Mouse (Mus musculus): ENCODE measurements around the gene Phpt1. TPM values are rescaled to one million over a fixed set of nuclear protein-coding genes. Genes with fewer than 3 reads are reported as not detected.
A peak's percentile ranks its signal among the peaks of the same experiment; 100 is the strongest.

Gene Phpt1
- 4.7 TPM in 1 of 2 replicates, not detected in the other for polyA plus RNA-seq (2012; ENCODE audit: insufficient read depth, low replicate concordance)

GRCm38 (mm10) chr2:25574579-25575431 lies at the start of gene Phpt1, which contains the start of gene Mamdc4:
TSS of gene Phpt1 (minus strand) at chr2:25575224.
TSS of gene Mamdc4 (minus strand) at chr2:25574845.
- peaks cover 11% of the 10 kb centered on the region for H3K36me3 ChIP-seq (replicated peaks; ENCODE audit: low read length)

GRCm38 (mm10) chr2:25621229-25622200 lies 46.5 kb upstream of the Phpt1 start, which contains the start of gene Tmem141:
TSS of gene Tmem141 (minus strand) at chr2:25622005.
- Histone ChIP-seq H3K4me3 (replicated peaks) (peak within 1 kb of the TSS; percentile 88), H3K27me3 (replicated peaks) (peaks cover 88% of the 10 kb centered on the region), H3K9me3 (no peaks in the 10 kb centered on the region), H3K36me3 (replicated peaks; ENCODE audit: low read length) (no peaks in the 10 kb centered on the region), H3K4me1 (peaks cover 21% of the 10 kb centered on the region)
- no peak for TF ChIP-seq GATA1 (IDR thresholded peaks at IDR 0.05; ENCODE audit: borderline replicate concordance, low read length)
- no peak for TF ChIP-seq FLI1 (IDR thresholded peaks at IDR 0.05; ENCODE audit: low read length)

More at GRCm38 (mm10) chr2:25574579-25575431, at the start of gene Phpt1, which contains the start of gene Mamdc4:
- peaks cover 38% of the 10 kb centered on the region for H3K9me3 ChIP-seq
- peaks cover 65% of the 10 kb centered on the region for H3K4me1 ChIP-seq
- H3K27me3 ChIP-seq (replicated peaks), result peaks cover 46% of the 10 kb centered on the region
- TF ChIP-seq GATA1 (IDR thresholded peaks at IDR 0.05; ENCODE audit: borderline replicate concordance, low read length) (no peak), FLI1 (IDR thresholded peaks at IDR 0.05; ENCODE audit: low read length) (no peak)
- peak within 1 kb of the TSS; percentile 93 for H3K4me3 ChIP-seq (replicated peaks)

- H3K9me3 ChIP-seq, result no peaks in the 10 kb centered on the region
- no peaks in the 10 kb centered on the region for H3K36me3 ChIP-seq (replicated peaks; ENCODE audit: low read length)
- TF ChIP-seq FLI1 (IDR thresholded peaks at IDR 0.05; ENCODE audit: low read length) (no peak), GATA1 (IDR thresholded peaks at IDR 0.05; ENCODE audit: borderline replicate concordance, low read length) (no peak)
- H3K4me1 ChIP-seq, result peaks cover 21% of the 10 kb centered on the region
- H3K27me3 ChIP-seq (replicated peaks), result peaks cover 88% of the 10 kb centered on the region
- peak overlapping the region; percentile 88 for H3K4me3 ChIP-seq (replicated peaks)
Observed at GRCm38 (mm10) chr2:25620852-25621228, 45.8 kb upstream of the Phpt1 start.

GRCm38 (mm10) chr2:25620386-25620785 lies 45.4 kb upstream of the Phpt1 start:
- TF ChIP-seq FLI1 (IDR thresholded peaks at IDR 0.05; ENCODE audit: low read length), result no peak
- TF ChIP-seq GATA1 (IDR thresholded peaks at IDR 0.05; ENCODE audit: borderline replicate concordance, low read length), result no peak
- Histone ChIP-seq H3K27me3 (replicated peaks) (peaks cover 89% of the 10 kb centered on the region), H3K4me3 (replicated peaks) (no peak overlapping the region), H3K36me3 (replicated peaks; ENCODE audit: low read length) (no peaks in the 10 kb centered on the region), H3K9me3 (no peaks in the 10 kb centered on the region), H3K4me1 (peaks cover 21% of the 10 kb centered on the region)

GRCm38 (mm10) chr2:25617578-25617977 lies 42.6 kb upstream of the Phpt1 start, which contains the start of gene Ccdc183:
TSS of gene Ccdc183 (minus strand) at chr2:25617678.
- peaks cover 93% of the 10 kb centered on the region for H3K27me3 ChIP-seq (replicated peaks)
- H3K4me1 ChIP-seq, result peaks cover 30% of the 10 kb centered on the region
- H3K9me3 ChIP-seq, result no peaks in the 10 kb centered on the region
- H3K4me3 ChIP-seq (replicated peaks), result no peak within 1 kb of the TSS
- no peak for TF ChIP-seq FLI1 (IDR thresholded peaks at IDR 0.05; ENCODE audit: low read length)
- TF ChIP-seq GATA1 (IDR thresholded peaks at IDR 0.05; ENCODE audit: borderline replicate concordance, low read length), result no peak
- H3K36me3 ChIP-seq (replicated peaks; ENCODE audit: low read length), result no peaks in the 10 kb centered on the region

GRCm38 (mm10) chr2:25616398-25616797 lies 41.4 kb upstream of the Phpt1 start:
- Histone ChIP-seq H3K9me3 (no peaks in the 10 kb centered on the region), H3K4me3 (replicated peaks) (no peak overlapping the region), H3K27me3 (replicated peaks) (peaks cover 94% of the 10 kb centered on the region), H3K4me1 (peaks cover 24% of the 10 kb centered on the region), H3K36me3 (replicated peaks; ENCODE audit: low read length) (no peaks in the 10 kb centered on the region)
- TF ChIP-seq FLI1 (IDR thresholded peaks at IDR 0.05; ENCODE audit: low read length), result no peak
- no peak for TF ChIP-seq GATA1 (IDR thresholded peaks at IDR 0.05; ENCODE audit: borderline replicate concordance, low read length)

- Histone ChIP-seq H3K9me3 (no peaks in the 10 kb centered on the region), H3K4me3 (replicated peaks) (peak overlapping the region; percentile 98), H3K27me3 (replicated peaks) (peaks cover 36% of the 10 kb centered on the region), H3K4me1 (peaks cover 34% of the 10 kb centered on the region), H3K36me3 (replicated peaks; ENCODE audit: low read length) (peaks cover 6% of the 10 kb centered on the region)
- TF ChIP-seq FLI1 (IDR thresholded peaks at IDR 0.05; ENCODE audit: low read length), result no peak
- no peak for TF ChIP-seq GATA1 (IDR thresholded peaks at IDR 0.05; ENCODE audit: borderline replicate concordance, low read length)
Observed at GRCm38 (mm10) chr2:25608671-25609070, 33.6 kb upstream of the Phpt1 start.

- Histone ChIP-seq H3K9me3 (no peaks in the 10 kb centered on the region), H3K4me1 (peaks cover 29% of the 10 kb centered on the region), H3K27me3 (replicated peaks) (peaks cover 29% of the 10 kb centered on the region), H3K36me3 (replicated peaks; ENCODE audit: low read length) (peaks cover 13% of the 10 kb centered on the region), H3K4me3 (replicated peaks) (peak within 1 kb of the TSS; percentile 98)
- TF ChIP-seq FLI1 (IDR thresholded peaks at IDR 0.05; ENCODE audit: low read length), result no peak
- TF ChIP-seq GATA1 (IDR thresholded peaks at IDR 0.05; ENCODE audit: borderline replicate concordance, low read length), result no peak
Observed at GRCm38 (mm10) chr2:25607761-25608622, 33.0 kb upstream of the Phpt1 start, which contains the start of gene Rabl6. TSS of gene Rabl6 (minus strand) at chr2:25608521.
